Mouse (Mus musculus): ENCODE measurements at regions not wholly inside any gene's neighbourhood (a gene's known extent, or its start where the extent isn't known, plus 50 kb on each side); places are given as distances from the start of the nearest gene placed in this dataset.

GRCm38 (mm10) chr7:89088141-89088540, 315.9 kb downstream of the Tmem135 start:
- no peak for DNase-seq

GRCm38 (mm10) chr7:89086348-89086747, 317.7 kb downstream of the Tmem135 start:
- peak in 1 of 2 experiments; percentile 3 for DNase-seq

GRCm38 (mm10) chr7:89073939-89074690, 329.9 kb downstream of the Tmem135 start:
- no peak for DNase-seq

- no peak for DNase-seq
Observed at GRCm38 (mm10) chr7:89070030-89070429, 334.0 kb downstream of the Tmem135 start.

GRCm38 (mm10) chr7:89064462-89064861, 339.6 kb downstream of the Tmem135 start:
- no peak for DNase-seq

GRCm38 (mm10) chr7:89063630-89064029, 340.4 kb downstream of the Tmem135 start:
- DNase-seq, result no peak

GRCm38 (mm10) chr7:89054494-89054893, 349.5 kb downstream of the Tmem135 start:
- no peak for DNase-seq

- DNase-seq, result no peak
Observed at GRCm38 (mm10) chr7:89051240-89051639, 352.8 kb downstream of the Tmem135 start.

- DNase-seq, result no peak
Observed at GRCm38 (mm10) chr7:89046405-89047217, 357.4 kb downstream of the Tmem135 start.

- no peak for DNase-seq
Observed at GRCm38 (mm10) chr7:89042977-89043376, 361.0 kb downstream of the Tmem135 start.

GRCm38 (mm10) chr7:89041287-89041686, 362.7 kb downstream of the Tmem135 start:
- no peak for DNase-seq

- DNase-seq, result no peak
Observed at GRCm38 (mm10) chr7:89040139-89040538, 363.9 kb downstream of the Tmem135 start.

- no peak for DNase-seq
Observed at GRCm38 (mm10) chr7:89035138-89035996, 368.7 kb downstream of the Tmem135 start.

GRCm38 (mm10) chr7:89023230-89024030, 380.6 kb downstream of the Tmem135 start:
- no peak for DNase-seq

GRCm38 (mm10) chr7:88998815-88999392, 405.1 kb downstream of the Tmem135 start:
- no peak for DNase-seq

GRCm38 (mm10) chr7:88997815-88998477, 406.1 kb downstream of the Tmem135 start:
- no peak for DNase-seq

GRCm38 (mm10) chr7:88974436-88974835, 429.6 kb downstream of the Tmem135 start:
- no peak for DNase-seq

- DNase-seq, result no peak
Observed at GRCm38 (mm10) chr7:88960841-88961240, 443.2 kb downstream of the Tmem135 start.

- no peak for DNase-seq
Observed at GRCm38 (mm10) chr7:88960190-88960589, 443.8 kb downstream of the Tmem135 start.

- no peak for DNase-seq
Observed at GRCm38 (mm10) chr7:88959332-88960124, 444.5 kb downstream of the Tmem135 start.

All from kidney, postnatal 4 days (tissue).